Mouse (Mus musculus): ENCODE data around the gene Pak4. TPM values are rescaled to one million over a fixed set of nuclear protein-coding genes. Genes with fewer than 3 reads are reported as not detected.
"Not testable (repeated sequence)": the region's sequence is repeated elsewhere in the genome, so short reads cannot be mapped to it uniquely, and the experiment has no call there.

Gene Pak4
- polyA plus RNA-seq, 1 experiment from 2014 or later, result 6.2 TPM

DNA sequence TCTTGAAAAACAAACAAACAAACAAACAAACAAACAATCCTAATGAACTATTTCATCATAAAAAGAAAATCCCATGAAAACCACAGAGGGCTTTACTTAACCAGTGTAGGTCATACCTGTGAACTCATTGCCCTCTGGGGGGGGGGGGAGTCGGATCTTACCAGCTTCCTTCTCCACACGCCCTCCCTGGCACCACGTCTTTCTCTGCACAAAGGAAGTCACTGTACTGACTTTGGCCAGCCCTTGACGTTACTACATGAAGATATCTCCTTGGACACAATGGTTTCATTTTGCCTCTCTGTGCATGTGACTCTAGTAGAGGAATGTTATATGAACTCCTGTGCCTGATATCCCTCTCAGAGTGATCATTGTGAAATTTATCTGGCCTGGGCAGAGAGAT lies 36.1 kb upstream of the Pak4 start:
- Histone ChIP-seq H3K27ac (ENCODE audit: low read depth) (no peak overlapping the region), H3K27me3 (ENCODE audit: insufficient read depth, low read length) (peaks cover 25% of the 10 kb centered on the region), H3K4me3 (ENCODE audit: low read depth, low read length) (no peak overlapping the region), H3K36me3 (replicated peaks; ENCODE audit: insufficient read depth, low read length) (no peaks in the 10 kb centered on the region), H3K9ac (replicated peaks) (no peak overlapping the region), H3K9me3 (ENCODE audit: low read length) (no peaks in the 10 kb centered on the region), H3K4me2 (ENCODE audit: low read depth, low read length) (no peak overlapping the region), H3K4me1 (ENCODE audit: insufficient read depth) (0 out of 2 replicates have a peak, but pooled peaks cover 2% of the 10 kb centered on the region)
- WGBS (ENCODE audit: insufficient replicate concordance), result 38% methylated on average over 3 of the region's 4 CpGs
- no peak for TF ChIP-seq CTCF (IDR thresholded peaks at IDR 0.05; ENCODE audit: low read depth)
- no peak for TF ChIP-seq EP300 (IDR thresholded peaks at IDR 0.05; ENCODE audit: low read depth)
- ATAC-seq (no peak), DNase-seq (no peak)

DNA sequence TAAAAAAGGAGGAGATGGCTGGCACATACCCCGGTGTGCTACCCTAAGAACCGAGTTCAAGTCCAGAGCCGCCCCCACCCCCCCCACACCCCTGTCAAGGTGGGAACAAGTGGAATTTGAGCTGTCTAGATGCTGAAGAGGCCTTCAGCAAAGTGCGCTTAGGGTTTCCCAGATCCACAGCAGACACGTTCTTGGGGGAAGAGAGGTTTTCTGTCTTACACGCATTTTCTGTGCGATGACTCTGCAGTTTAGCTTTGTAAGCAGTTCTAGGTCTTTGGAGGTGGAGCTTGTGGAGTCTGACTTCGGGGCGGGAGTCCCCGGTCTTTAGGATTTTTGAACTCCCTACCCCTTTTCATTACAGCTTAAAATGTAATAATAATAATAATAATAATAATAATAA lies 33.1 kb upstream of the Pak4 start, which contains the start of gene Acp7:
Gene Acp7, minus strand, starts transcription at position 260 of the 400 bp plus-strand sequence.
- TF ChIP-seq EP300 (IDR thresholded peaks at IDR 0.05; ENCODE audit: low read depth), result no peak
- no peak for TF ChIP-seq CTCF (IDR thresholded peaks at IDR 0.05; ENCODE audit: low read depth)
- ATAC-seq (no peak), DNase-seq (no peak)
- Histone ChIP-seq H3K27me3 (ENCODE audit: insufficient read depth, low read length) (peaks cover 26% of the 10 kb centered on the region), H3K27ac (ENCODE audit: low read depth) (no peak within 1 kb of the TSS), H3K36me3 (replicated peaks; ENCODE audit: insufficient read depth, low read length) (no peaks in the 10 kb centered on the region), H3K4me1 (ENCODE audit: insufficient read depth) (no peaks in the 10 kb centered on the region), H3K4me2 (ENCODE audit: low read depth, low read length) (no peak within 1 kb of the TSS), H3K9ac (replicated peaks) (no peak within 1 kb of the TSS), H3K9me3 (ENCODE audit: low read length) (no peaks in the 10 kb centered on the region), H3K4me3 (ENCODE audit: low read depth, low read length) (no peak within 1 kb of the TSS)
- 25% methylated on average over 10 of the region's 10 CpGs for WGBS (ENCODE audit: insufficient replicate concordance)

DNA sequence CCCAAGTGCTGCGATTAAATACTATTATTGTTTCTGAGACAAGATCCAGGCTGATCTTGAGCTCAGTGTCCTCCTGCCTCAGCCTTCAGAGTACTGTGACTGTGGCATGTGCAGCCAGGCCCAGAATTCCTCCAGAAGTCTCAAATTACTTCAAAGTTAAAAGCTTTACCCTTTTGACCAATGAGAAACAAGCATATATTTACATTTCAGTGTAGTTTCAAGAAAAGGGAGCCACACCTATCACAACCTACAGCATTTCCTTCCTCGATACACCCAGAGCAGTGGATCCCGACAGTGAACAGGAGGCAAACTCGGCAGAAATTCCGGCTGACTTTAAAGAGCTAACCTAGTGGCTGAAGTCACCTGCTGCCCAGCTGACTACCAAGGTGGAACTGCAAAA lies 26.8 kb upstream of the Pak4 start:
- Histone ChIP-seq H3K4me2 (ENCODE audit: low read depth, low read length) (no peak overlapping the region), H3K27ac (ENCODE audit: low read depth) (no peak overlapping the region), H3K4me3 (ENCODE audit: low read depth, low read length) (no peak overlapping the region), H3K27me3 (ENCODE audit: insufficient read depth, low read length) (peaks cover 8% of the 10 kb centered on the region), H3K36me3 (replicated peaks; ENCODE audit: insufficient read depth, low read length) (no peaks in the 10 kb centered on the region), H3K9me3 (ENCODE audit: low read length) (no peaks in the 10 kb centered on the region), H3K9ac (replicated peaks) (no peak overlapping the region), H3K4me1 (ENCODE audit: insufficient read depth) (no peaks in the 10 kb centered on the region)
- ATAC-seq, result no peak
- DNase-seq, result no peak
- 57% methylated on average over 5 of the region's 5 CpGs for WGBS (ENCODE audit: insufficient replicate concordance)
- TF ChIP-seq CTCF (IDR thresholded peaks at IDR 0.05; ENCODE audit: low read depth) (no peak), EP300 (IDR thresholded peaks at IDR 0.05; ENCODE audit: low read depth) (no peak)

DNA sequence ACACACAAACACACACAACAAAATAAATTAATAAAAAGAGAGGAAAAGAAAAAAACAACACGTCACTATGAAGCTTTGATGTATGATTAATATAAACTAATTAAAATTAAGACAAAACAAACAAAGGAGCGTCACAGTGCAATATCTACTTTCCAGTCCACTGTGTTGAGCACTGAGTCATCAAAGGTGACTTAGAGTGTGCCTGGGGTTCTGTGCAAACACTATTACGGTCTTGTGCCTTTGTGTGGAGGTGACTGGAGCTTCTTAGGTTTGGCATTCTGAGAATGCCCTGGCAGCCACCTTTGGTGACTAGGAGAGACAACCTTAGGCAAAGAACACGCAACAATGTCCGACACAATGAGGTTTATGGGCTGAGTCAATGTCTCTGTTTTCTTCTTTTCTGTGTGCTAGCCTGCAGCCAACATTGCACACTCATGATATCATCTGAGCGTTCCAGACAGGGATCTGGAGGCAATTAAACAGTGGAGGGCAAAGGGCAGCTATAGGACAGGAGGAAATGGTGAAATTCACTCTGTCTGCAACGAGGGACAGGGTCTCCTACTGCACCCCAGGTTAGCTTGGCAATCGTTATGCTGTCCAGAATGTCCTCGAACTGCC lies 21.2 kb upstream of the Pak4 start:
- TF ChIP-seq CTCF (IDR thresholded peaks at IDR 0.05; ENCODE audit: low read depth) (no peak), EP300 (IDR thresholded peaks at IDR 0.05; ENCODE audit: low read depth) (no peak)
- WGBS (ENCODE audit: insufficient replicate concordance), result 52% methylated on average over 9 of the region's 9 CpGs
- ATAC-seq, result no peak

DNA sequence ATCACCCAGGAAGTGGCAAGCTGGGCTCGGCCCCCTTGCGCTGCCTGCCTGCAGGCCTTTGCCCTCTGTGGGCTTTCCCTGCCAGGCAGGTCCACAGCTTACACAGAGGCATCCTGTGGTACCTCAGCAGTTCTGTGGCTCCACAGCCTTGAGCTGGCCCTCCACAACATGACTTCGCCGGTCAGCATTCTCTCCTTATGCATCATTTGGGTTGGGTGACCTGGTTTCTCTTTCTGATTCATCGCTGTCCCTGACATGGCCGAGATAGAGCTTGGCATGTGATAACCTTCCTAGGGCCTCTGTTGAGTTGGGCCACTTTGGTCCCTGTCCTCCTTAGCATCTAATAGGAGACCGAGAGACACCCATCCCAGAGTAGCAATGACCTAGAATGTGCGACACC lies 8.0 kb upstream of the Pak4 start:
- WGBS (ENCODE audit: insufficient replicate concordance), result 74% methylated on average over 8 of the region's 8 CpGs
- DNase-seq (no peak), ATAC-seq (no peak)
- Histone ChIP-seq H3K4me2 (ENCODE audit: low read depth, low read length) (no peak overlapping the region), H3K27ac (ENCODE audit: low read depth) (no peak overlapping the region), H3K9ac (replicated peaks) (no peak overlapping the region), H3K9me3 (ENCODE audit: low read length) (no peaks in the 10 kb centered on the region), H3K4me3 (ENCODE audit: low read depth, low read length) (no peak overlapping the region), H3K36me3 (replicated peaks; ENCODE audit: insufficient read depth, low read length) (no peaks in the 10 kb centered on the region), H3K4me1 (ENCODE audit: insufficient read depth) (no peaks in the 10 kb centered on the region), H3K27me3 (ENCODE audit: insufficient read depth, low read length) (no peaks in the 10 kb centered on the region)
- TF ChIP-seq EP300 (IDR thresholded peaks at IDR 0.05; ENCODE audit: low read depth) (no peak), CTCF (IDR thresholded peaks at IDR 0.05; ENCODE audit: low read depth) (no peak)

More for the DNA sequence above, 21.2 kb upstream of the Pak4 start:
- Histone ChIP-seq H3K36me3 (replicated peaks; ENCODE audit: insufficient read depth, low read length) (no peaks in the 10 kb centered on the region), H3K4me2 (ENCODE audit: low read depth, low read length) (no peak overlapping the region), H3K27me3 (ENCODE audit: insufficient read depth, low read length) (no peaks in the 10 kb centered on the region), H3K4me1 (ENCODE audit: insufficient read depth) (no peaks in the 10 kb centered on the region), H3K9ac (replicated peaks) (no peak overlapping the region), H3K27ac (ENCODE audit: low read depth) (no peak overlapping the region), H3K4me3 (ENCODE audit: low read depth, low read length) (no peak overlapping the region), H3K9me3 (ENCODE audit: low read length) (no peaks in the 10 kb centered on the region)
- no peak for DNase-seq

DNA sequence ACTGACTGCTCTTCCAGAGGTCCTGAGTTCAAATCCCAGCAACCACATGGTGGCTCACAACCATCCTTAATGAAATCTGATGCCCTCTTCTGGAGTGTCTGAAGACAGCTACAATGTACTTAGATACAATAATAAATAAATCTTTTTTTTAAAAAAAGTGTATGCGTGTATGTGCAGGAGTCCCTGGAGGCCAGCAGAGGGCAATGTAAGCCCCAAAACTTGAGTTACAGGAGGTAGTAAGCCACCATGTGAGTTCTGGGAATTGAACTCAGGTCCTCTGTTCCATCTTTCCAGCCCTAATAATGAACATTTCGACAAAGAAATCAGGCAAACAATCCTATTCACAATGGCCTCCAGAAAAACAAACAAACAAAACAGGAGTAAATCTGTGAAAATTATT lies 5.8 kb upstream of the Pak4 start:
- ATAC-seq, result not testable (repeated sequence)
- WGBS (ENCODE audit: insufficient replicate concordance), result 61% methylated on average over 2 of the region's 2 CpGs

More for the DNA sequence above, 5.8 kb upstream of the Pak4 start:
- not testable (repeated sequence) for H3K4me1 ChIP-seq (ENCODE audit: insufficient read depth); H3K4me2 ChIP-seq (ENCODE audit: low read depth, low read length); H3K27ac ChIP-seq (ENCODE audit: low read depth); H3K36me3 ChIP-seq (replicated peaks; ENCODE audit: insufficient read depth, low read length); H3K9me3 ChIP-seq (ENCODE audit: low read length); H3K27me3 ChIP-seq (ENCODE audit: insufficient read depth, low read length); DNase-seq; H3K4me3 ChIP-seq (ENCODE audit: low read depth, low read length); H3K9ac ChIP-seq (replicated peaks)
- TF ChIP-seq CTCF (IDR thresholded peaks at IDR 0.05; ENCODE audit: low read depth), result peak; percentile 40

Measured in liver, postnatal 0 days (tissue).